Mouse (Mus musculus): Measurements from ENCODE around the gene Sncg.
"Not testable (repeated sequence)": the region's sequence is repeated elsewhere in the genome, so short reads cannot be mapped to it uniquely, and the experiment has no call there.

The Sncg gene

GRCm38 (mm10) chr14:34370921-34371320 lies 3.7 kb downstream of the Sncg start:
- in situ Hi-C loops (cut with MboI, MseI), result no loop called here

GRCm38 (mm10) chr14:34370203-34370602 lies 4.4 kb downstream of the Sncg start:
- in situ Hi-C loops (cut with MboI, MseI), result no loop called here

DNA sequence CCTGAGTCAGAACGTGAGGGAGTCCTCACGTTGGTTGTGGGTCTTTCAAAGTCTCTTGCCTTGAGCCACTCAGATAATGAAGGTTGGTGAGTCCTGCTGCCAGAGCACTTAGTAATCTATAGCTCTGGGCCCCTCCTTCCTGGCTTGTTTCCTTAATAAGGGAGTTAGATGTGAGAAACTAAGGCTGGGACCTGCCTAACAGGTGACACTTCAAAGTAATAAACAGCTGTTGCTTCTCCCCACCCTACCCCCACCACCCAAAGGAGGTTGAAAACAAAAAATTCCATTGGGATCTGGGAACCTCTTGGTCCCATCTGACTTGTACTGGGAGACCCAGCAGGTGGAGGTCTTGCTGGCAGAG lies 9.5 kb downstream of the Sncg start:
- in situ Hi-C loops (cut with MboI, MseI), result no loop called here

GRCm38 (mm10) chr14:34364254-34365146 lies 10.1 kb downstream of the Sncg start:
- in situ Hi-C loops (cut with MboI, MseI), result not testable (repeated sequence)

DNA sequence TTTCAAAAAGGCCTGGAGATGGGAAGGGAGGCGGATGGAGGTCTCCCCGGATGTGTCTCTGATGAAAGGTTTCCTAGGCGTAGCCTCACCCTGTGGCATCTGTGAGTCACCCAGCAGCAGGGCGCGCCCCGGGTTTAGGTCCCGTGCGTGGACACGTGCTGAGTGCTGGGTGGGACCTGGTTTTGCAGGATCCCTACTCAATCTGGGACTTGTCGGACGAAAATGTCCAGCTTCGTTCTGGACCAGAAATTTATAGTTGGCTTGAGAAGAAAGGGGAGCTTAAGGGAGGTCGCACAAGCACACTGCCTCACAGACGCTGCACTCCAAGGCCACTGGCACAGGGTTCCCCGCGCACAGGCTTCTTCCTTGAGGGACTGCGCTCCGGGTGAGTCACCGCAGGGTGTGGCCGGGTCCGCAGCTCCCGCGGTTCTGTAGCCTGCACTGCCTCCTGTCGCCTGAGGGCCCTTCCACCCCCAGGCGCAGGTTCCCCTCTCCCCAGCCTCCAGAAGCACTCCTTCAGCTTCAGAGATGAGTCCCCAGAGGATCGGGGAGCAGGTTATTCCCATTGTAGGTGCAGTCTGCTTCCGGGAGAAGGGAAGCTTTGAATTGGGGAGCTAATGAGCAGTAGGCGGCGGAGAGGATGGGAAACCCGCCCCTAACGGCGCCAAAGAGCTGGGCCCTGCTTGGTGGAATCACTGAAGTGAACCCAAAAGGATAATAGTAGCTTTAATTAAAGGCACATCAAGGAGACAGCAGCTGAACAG lies 10.9 kb downstream of the Sncg start:
- in situ Hi-C loops (cut with MboI, MseI), result no loop called here

DNA sequence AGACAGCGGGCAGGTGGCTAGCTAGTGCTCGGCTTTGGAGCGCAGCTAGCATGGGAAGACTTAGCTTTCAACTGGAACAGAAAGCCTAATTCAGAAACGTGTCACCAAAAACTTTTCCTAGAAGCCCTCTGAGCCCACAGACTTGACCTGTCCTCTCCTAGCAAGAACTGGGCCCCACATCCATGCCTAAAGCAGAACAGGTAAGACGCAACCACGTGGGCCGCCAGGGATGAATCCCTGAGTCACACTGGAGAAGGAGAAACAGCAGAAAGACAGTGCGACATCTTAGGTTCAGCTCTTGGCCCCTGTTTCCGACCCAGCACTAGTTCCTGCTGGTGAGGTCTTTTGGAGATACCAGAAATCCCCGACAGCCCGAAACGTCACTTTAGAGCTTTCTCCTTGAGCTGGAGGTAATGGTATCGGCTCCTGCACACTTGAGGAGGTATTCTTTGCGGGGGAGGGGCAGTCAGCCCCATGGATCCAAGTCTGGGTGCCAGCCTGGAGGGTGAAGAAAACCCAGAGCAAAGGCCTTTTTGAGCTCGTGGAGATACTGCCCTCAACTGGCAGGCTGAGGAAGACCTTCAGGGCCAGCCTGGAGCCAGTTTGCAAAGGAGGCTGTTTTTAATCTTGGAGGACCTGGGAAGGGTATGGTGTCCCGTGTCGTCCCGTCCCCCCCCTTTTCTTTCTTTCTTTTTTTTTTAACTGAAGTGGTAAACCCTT lies 11.7 kb downstream of the Sncg start:
- in situ Hi-C loops (cut with MboI, MseI), result no loop called here

DNA sequence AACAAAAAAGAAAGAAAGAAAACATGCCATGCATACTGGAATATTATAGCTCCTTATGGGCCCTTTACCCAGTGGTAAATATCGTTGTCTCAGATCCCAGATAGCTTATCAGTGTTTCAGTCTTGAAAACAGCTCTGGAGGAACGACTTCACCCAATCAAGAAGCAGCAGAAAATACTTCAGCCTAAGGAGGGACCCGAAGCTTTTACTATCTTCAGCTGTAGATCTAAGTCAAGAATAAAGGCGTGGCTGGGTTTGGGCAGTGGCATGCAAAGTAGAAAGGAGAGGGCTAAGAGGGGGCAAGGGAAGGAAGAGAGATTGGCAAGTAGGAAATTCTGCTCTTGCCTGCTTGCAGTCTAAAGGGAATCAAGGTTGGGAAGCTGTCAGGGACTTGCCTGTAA lies 12.5 kb downstream of the Sncg start:
- in situ Hi-C loops (cut with MboI, MseI), result no loop called here

- in situ Hi-C loops (cut with MboI, MseI), result no loop called here
These were observed 14.3 kb downstream of the Sncg start for GRCm38 (mm10) chr14:34360251-34360650.

DNA sequence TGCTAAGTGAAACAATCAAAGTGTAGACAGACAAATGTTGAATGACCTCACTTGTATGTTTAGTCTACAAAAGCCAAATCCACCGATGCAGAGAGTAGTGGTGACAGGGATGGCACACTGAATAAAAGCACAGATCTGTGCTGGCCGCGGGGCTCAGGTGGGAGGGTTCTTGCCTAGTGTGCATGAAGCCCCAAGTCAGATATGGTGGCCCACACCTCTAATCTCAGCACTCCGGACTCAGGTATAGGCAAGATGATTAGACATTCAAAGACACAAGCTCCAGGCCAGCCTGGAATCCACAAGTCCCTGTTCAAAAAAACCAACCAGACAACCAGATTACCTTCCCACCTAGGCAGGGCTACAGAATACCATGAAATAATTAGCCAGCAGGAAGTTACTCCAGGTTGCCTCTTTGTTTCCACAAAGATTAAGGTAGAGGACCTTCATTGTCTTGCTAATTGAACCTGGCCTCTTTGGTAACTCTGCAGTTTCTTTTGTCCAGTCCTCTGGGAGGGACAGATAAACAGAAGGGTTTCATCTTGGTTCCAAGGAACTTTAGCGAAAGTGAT lies 14.8 kb downstream of the Sncg start:
- in situ Hi-C loops (cut with MboI, MseI), result loop anchor here (5.0 kb wide), 1 partner anchor 87 kb away; no protein-coding TSS in a partner anchor

- in situ Hi-C loops (cut with MboI, MseI), result loop anchor here (5.0 kb wide), 1 partner anchor 86 kb away; no protein-coding TSS in a partner anchor
These were observed 16.7 kb downstream of the Sncg start for GRCm38 (mm10) chr14:34357671-34358455.

GRCm38 (mm10) chr14:34355301-34355700 lies 19.3 kb downstream of the Sncg start, which contains the start of gene Fam25c:
Fam25c (minus strand) TSS chr14:34355433.
- in situ Hi-C loops (cut with MboI, MseI), result loop anchor here (5.0 kb wide), 1 partner anchor 83 kb away; no protein-coding TSS in a partner anchor

GRCm38 (mm10) chr14:34354456-34354855 lies 20.1 kb downstream of the Sncg start:
- in situ Hi-C loops (cut with MboI, MseI), result no loop called here

GRCm38 (mm10) chr14:34353326-34353725 lies 21.3 kb downstream of the Sncg start:
- in situ Hi-C loops (cut with MboI, MseI), result no loop called here

DNA sequence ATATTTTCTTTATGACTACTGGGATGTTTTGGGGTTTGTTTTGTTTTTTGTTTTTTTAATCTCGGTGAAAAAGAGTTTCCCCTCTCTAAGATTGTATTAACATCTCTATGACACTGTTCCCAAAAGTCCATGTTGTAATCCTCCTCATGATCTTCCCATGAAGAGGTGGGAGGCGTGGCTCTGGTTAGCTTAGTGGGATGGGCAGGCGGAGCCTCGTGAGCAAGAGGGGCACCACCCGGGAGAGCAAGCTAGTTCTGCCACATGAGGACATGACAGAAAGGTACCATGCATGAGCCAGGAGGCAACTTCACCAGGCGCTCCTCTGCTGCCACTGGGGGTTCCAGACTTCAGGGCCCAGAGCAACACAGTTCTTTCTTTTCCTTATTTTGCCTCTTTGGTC lies 22.1 kb downstream of the Sncg start:
- in situ Hi-C loops (cut with MboI, MseI), result no loop called here

DNA sequence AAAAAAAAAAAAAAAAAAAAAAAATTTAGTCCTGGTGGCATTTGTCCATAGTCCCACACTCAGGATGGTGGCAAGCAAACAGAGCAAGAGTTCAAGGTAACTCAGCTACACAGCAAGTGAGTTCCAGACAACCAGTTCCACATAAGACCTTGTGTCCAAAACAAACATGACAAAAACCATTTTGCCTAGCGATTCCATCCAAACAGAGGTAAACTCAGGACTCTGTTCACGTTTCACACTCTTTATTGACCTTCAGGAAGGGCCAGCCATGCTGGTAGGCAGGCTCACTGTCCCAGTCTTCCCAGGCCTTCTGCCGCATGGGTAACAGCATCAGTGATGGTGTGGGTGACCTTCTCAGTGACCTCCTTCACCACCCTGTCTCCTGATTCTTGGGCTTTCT lies 22.9 kb downstream of the Sncg start:
- in situ Hi-C loops (cut with MboI, MseI), result no loop called here

DNA sequence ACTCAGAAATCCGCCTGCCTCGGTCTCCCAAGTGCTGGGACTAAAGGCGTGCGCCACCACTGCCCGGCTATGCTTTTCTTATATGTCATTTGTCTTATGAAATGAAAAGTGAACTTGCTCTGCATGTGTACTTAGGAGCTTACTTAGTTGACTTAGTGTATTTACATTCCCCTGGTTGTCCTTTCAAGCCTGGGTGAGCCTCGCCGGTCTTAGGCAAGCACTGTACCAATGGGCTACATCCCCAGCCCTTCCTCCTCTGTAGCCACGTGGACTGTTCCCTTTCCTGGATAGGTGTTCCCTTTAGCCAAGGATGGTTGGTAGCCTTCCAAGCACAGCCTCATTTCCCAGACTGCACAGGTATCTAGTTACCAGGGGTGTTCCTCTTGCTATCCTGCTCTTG lies 25.6 kb downstream of the Sncg start:
- in situ Hi-C loops (cut with MboI, MseI), result no loop called here

DNA sequence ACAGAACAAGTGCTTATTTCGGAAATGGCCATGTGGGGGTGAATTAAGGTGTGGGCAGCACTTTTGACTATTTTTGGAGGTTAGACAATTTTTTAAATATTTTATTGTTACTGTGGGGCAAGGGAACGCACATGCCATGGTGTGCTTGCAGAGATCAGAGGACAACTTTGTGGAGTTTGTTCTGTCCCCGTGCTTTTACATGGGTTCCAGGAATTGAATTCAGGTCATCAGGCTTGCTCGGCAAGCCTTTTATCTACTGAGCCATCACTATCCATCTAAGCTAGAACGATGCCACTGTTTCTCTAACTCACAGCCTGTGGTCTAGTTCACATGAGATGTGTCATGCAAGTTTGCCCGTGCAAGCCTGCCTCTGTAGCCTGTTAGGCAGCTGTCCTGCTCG lies 26.3 kb downstream of the Sncg start:
- in situ Hi-C loops (cut with MboI, MseI), result no loop called here

GRCm38 (mm10) chr14:34347084-34347483 lies 27.5 kb downstream of the Sncg start:
- in situ Hi-C loops (cut with MboI, MseI), result no loop called here

- in situ Hi-C loops (cut with MboI, MseI), result no loop called here
These were observed 28.6 kb downstream of the Sncg start for GRCm38 (mm10) chr14:34345771-34346566.

GRCm38 (mm10) chr14:34344361-34344760 lies 30.2 kb downstream of the Sncg start:
- in situ Hi-C loops (cut with MboI, MseI), result no loop called here
